Mouse (Mus musculus) adrenal gland, postnatal 25 days (tissue): ENCODE results near the gene Sorbs1. TPM values are rescaled to one million over a fixed set of nuclear protein-coding genes. Genes with fewer than 3 reads are reported as not detected.

Source experiments
- DNase-seq: peaks from one replicate; pipeline ENCODE4 v3.0.0; 2021; ENCODE audit warnings: mixed read lengths
- total RNA-seq: library from RNA; stranded (reverse); gene quantifications from 2 replicates; pipeline ENCODE4 v1.2.3, GENCODE M21; 2021

The Sorbs1 gene
- total RNA-seq, 1 experiment from 2014 or later: 66.4 TPM

GRCm38 (mm10) chr19:40512500-40513421 lies 818 bp downstream of the Sorbs1 start:
- DNase-seq: peak; percentile 16

- no peak for DNase-seq
These were observed 1.8 kb downstream of the Sorbs1 start for GRCm38 (mm10) chr19:40511679-40512309.

GRCm38 (mm10) chr19:40511100-40511439 lies 2.5 kb downstream of the Sorbs1 start:
- DNase-seq: no peak

- no peak for DNase-seq
These were observed 3.0 kb downstream of the Sorbs1 start for GRCm38 (mm10) chr19:40510387-40511099.

GRCm38 (mm10) chr19:40509274-40509673 lies 4.3 kb downstream of the Sorbs1 start:
- no peak for DNase-seq

- no peak for DNase-seq
These were observed 4.7 kb downstream of the Sorbs1 start for GRCm38 (mm10) chr19:40508851-40509250.

- DNase-seq: no peak
These were observed 6.6 kb downstream of the Sorbs1 start for GRCm38 (mm10) chr19:40506965-40507364.

GRCm38 (mm10) chr19:40504336-40504735 lies 9.2 kb downstream of the Sorbs1 start:
- no peak for DNase-seq

- DNase-seq: no peak
These were observed 13.4 kb downstream of the Sorbs1 start for GRCm38 (mm10) chr19:40499940-40500737.

- no peak for DNase-seq
These were observed 14.4 kb downstream of the Sorbs1 start for GRCm38 (mm10) chr19:40499141-40499540.

GRCm38 (mm10) chr19:40498162-40498725 lies 15.3 kb downstream of the Sorbs1 start:
- no peak for DNase-seq

GRCm38 (mm10) chr19:40496509-40497267 lies 16.9 kb downstream of the Sorbs1 start:
- DNase-seq: no peak

GRCm38 (mm10) chr19:40496071-40496470 lies 17.5 kb downstream of the Sorbs1 start:
- no peak for DNase-seq

- no peak for DNase-seq
These were observed 20.7 kb downstream of the Sorbs1 start for GRCm38 (mm10) chr19:40492902-40493301.

- no peak for DNase-seq
These were observed 22.1 kb downstream of the Sorbs1 start for GRCm38 (mm10) chr19:40491442-40491841.

GRCm38 (mm10) chr19:40490765-40491164 lies 22.8 kb downstream of the Sorbs1 start:
- no peak for DNase-seq

- DNase-seq: no peak
These were observed 23.9 kb downstream of the Sorbs1 start for GRCm38 (mm10) chr19:40489633-40490032.

- DNase-seq: no peak
These were observed 24.6 kb downstream of the Sorbs1 start for GRCm38 (mm10) chr19:40488853-40489454.

- peak; percentile 62 for DNase-seq
These were observed 26.0 kb downstream of the Sorbs1 start for GRCm38 (mm10) chr19:40487561-40487960.

GRCm38 (mm10) chr19:40481115-40481514 lies 32.5 kb downstream of the Sorbs1 start:
- no peak for DNase-seq
